Mouse (Mus musculus) kidney, adult 2 months (tissue): Measurements from ENCODE around the gene Gprc5d.

ENCODE experiments used
- CTCF ChIP-seq: fragments of 200-500 bp; conservative IDR thresholded peaks from 2 replicates; pipeline ENCODE4 v1.5.1; 2011; ENCODE audit warnings: low read depth, mild to moderate bottlenecking, control low read depth, low read length, moderate library complexity, mixed read lengths; ENCODE audit not compliant: insufficient read depth, insufficient read length
- POLR2A ChIP-seq: fragments of 200-500 bp; IDR thresholded peaks from one replicate; pipeline ENCODE4 v1.6.1; 2011; ENCODE audit warnings: low read depth, low read length, control low read depth

DNA sequence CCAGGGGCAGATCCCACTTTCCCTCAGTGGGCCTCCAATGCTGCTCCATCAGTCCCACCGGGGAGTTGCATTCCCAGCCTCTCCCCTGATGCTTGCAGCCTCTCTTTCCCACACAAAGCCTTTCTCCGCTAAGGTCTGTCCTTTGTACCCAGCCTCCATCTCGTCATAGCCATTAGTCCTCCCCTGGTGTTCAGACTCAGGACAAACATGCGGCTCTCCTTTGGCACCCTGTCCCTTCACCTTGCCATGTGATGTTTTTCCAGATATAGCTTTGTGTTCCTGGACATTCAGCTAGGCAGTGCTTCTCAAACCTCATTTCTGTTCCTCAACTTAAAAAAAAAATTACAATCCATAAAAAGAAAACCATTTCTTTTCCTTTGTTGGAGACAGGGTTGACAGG is 40.4 kb upstream of the Gprc5d start:
- TF ChIP-seq CTCF (no peak), POLR2A (no peak)
